Mouse (Mus musculus): ENCODE results near the gene Pabpc1l.

DNA sequence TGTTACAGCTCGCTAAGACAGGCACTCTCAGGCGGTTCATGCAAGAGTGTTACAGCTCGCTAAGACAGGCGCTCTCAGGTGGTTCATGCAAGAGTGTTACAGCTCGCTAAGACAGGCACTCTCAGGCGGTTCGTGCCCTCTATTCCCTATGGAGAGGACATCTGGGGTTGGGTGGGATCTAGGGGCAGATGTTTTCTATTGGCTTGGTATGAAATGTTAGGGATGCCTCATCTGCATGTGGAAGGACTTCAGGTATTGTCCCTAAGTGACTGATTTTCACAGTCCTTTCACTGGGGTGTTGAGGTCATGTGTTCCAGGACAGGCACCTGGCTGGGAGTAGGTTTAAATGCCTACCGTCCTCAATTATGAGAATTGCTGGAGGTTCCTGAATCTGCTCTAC lies 17.7 kb upstream of the Pabpc1l start:
- TF ChIP-seq EP300 (optimal IDR thresholded peaks at IDR 0.05) (no peak), CTCF (IDR thresholded peaks at IDR 0.05; ENCODE audit: low read depth) (no peak)

Measured in stomach, postnatal 0 days (tissue).